Mouse (Mus musculus) cerebellum, postnatal 10 days (tissue): ENCODE data around the gene Nfic.
A peak's percentile ranks its signal among the peaks of the same experiment; 100 is the strongest.

Experiments used
- DNase-seq, 2 experiments: peaks; one replicate each; pipeline ENCODE4 v3.0.0; 2021; ENCODE audit warnings: mixed read lengths in 2 of 2

Gene Nfic

GRCm38 (mm10) chr10:81459399-81459798 lies 4.0 kb upstream of the Nfic start:
- DNase-seq, result peak in 1 of 2 experiments; percentile 10

GRCm38 (mm10) chr10:81458267-81458666 lies 2.8 kb upstream of the Nfic start:
- DNase-seq, result peak in 1 of 2 experiments; percentile 20

- DNase-seq, result peak in 1 of 2 experiments; percentile 10
Observed at GRCm38 (mm10) chr10:81457624-81458023, 2.2 kb upstream of the Nfic start.

- peak in 1 of 2 experiments; percentile 9 for DNase-seq
Observed at GRCm38 (mm10) chr10:81456983-81457563, 1.6 kb upstream of the Nfic start.

- DNase-seq, result peak in 1 of 2 experiments; percentile 2
Observed at GRCm38 (mm10) chr10:81454106-81454505, 1.3 kb downstream of the Nfic start.

- peak in 1 of 2 experiments; percentile 11 for DNase-seq
Observed at GRCm38 (mm10) chr10:81452947-81453288, 2.5 kb downstream of the Nfic start.

- DNase-seq, result peak in 1 of 2 experiments; percentile 10
Observed at GRCm38 (mm10) chr10:81452237-81452946, 3.0 kb downstream of the Nfic start.

GRCm38 (mm10) chr10:81451365-81451745 lies 4.1 kb downstream of the Nfic start:
- DNase-seq, result peak; percentile 3 to 17

GRCm38 (mm10) chr10:81450641-81451364 lies 4.6 kb downstream of the Nfic start:
- peak; percentile 15 for DNase-seq

GRCm38 (mm10) chr10:81450140-81450539 lies 5.3 kb downstream of the Nfic start:
- peak; percentile 94 to 98 for DNase-seq

- peak in 1 of 2 experiments; percentile 2 for DNase-seq
Observed at GRCm38 (mm10) chr10:81445516-81445915, 9.9 kb downstream of the Nfic start.

GRCm38 (mm10) chr10:81441019-81441418 lies 14.4 kb downstream of the Nfic start:
- peak in 1 of 2 experiments; percentile 10 for DNase-seq

GRCm38 (mm10) chr10:81435436-81435835 lies 20.0 kb downstream of the Nfic start:
- DNase-seq, result peak; percentile 98

GRCm38 (mm10) chr10:81434361-81435263 lies 20.8 kb downstream of the Nfic start:
- peak; percentile 53 to 61 for DNase-seq

GRCm38 (mm10) chr10:81433541-81434289 lies 21.7 kb downstream of the Nfic start:
- peak; percentile 77 to 78 for DNase-seq

GRCm38 (mm10) chr10:81432868-81433262 lies 22.6 kb downstream of the Nfic start:
- DNase-seq, result peak; percentile 97

GRCm38 (mm10) chr10:81432169-81432867 lies 23.1 kb downstream of the Nfic start:
- DNase-seq, result no peak

- peak; percentile 78 to 81 for DNase-seq
Observed at GRCm38 (mm10) chr10:81431526-81432168, 23.8 kb downstream of the Nfic start.

- peak; percentile 91 for DNase-seq
Observed at GRCm38 (mm10) chr10:81430831-81431525, 24.5 kb downstream of the Nfic start.
